Mouse (Mus musculus): ENCODE results near the gene Ptpn13. TPM values are rescaled to one million over a fixed set of nuclear protein-coding genes. Genes with fewer than 3 reads are reported as not detected.

The Ptpn13 gene
- polyA plus RNA-seq, 1 experiment from 2014 or later = 6.9 TPM

DNA sequence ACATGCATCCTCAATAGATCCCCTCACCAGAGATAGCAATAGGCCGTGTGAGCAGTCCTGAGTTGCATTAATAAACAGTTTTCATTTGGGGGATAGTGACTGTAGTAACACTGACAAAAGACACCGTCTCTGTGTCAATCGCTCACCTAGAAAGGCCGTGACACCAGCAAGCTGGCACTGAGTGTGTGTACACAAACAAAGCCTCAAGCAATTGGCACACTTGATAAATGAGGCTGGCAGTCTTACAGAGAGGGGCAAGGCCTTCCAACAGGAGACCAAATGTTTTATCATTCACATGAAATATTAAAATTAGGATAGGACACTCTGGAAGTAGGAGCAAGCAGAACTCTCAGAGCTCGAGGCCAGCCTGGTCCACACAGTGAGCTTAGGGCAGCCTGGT is 197.3 kb downstream of the Ptpn13 start:
- H3K27ac ChIP-seq (replicated peaks) = no peak overlapping the region
- no peak overlapping the region for H3K4me2 ChIP-seq
- H3K27me3 ChIP-seq (replicated peaks) = no peaks in the 10 kb centered on the region
- H3K9me3 ChIP-seq = no peaks in the 10 kb centered on the region
- WGBS = 76% methylated on average over 5 of the region's 5 CpGs
- H3K4me1 ChIP-seq = peaks cover 35% of the 10 kb centered on the region
- H3K9ac ChIP-seq = no peak overlapping the region
- no peaks in the 10 kb centered on the region for H3K36me3 ChIP-seq
- no peak overlapping the region for H3K4me3 ChIP-seq
- ATAC-seq (ENCODE audit: extremely low read depth, insufficient number of reproducible peaks, low FRiP score, low TSS enrichment) = no peak

DNA sequence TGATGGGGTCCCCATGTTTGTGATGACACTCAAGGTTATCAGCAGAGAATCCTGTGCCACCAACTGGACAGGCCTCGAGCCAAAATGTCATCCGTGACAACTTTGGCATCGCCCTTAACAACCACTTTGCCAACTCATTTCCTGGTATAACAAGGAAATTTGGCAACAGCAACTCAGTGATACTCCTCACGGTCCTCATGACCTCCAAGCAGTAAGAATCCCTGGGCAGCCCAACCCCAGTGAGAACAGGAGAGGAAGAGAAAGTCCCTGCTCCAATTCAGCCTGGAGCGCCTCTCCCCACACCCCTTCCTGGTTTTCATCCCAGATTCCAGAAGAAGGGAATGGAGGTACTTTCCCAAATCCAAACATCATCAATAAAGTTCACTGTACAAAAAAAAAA is 199.8 kb downstream of the Ptpn13 start:
- no peaks in the 10 kb centered on the region for H3K9me3 ChIP-seq
- H3K4me1 ChIP-seq = peaks cover 60% of the 10 kb centered on the region
- H3K27me3 ChIP-seq (replicated peaks) = no peaks in the 10 kb centered on the region
- no peak overlapping the region for H3K9ac ChIP-seq
- H3K4me3 ChIP-seq = no peak overlapping the region
- no peak overlapping the region for H3K27ac ChIP-seq (replicated peaks)
- no peak for ATAC-seq (ENCODE audit: extremely low read depth, insufficient number of reproducible peaks, low FRiP score, low TSS enrichment)
- no peak overlapping the region for H3K4me2 ChIP-seq
- 82% methylated on average over 5 of the region's 5 CpGs for WGBS
- H3K36me3 ChIP-seq = no peaks in the 10 kb centered on the region

DNA sequence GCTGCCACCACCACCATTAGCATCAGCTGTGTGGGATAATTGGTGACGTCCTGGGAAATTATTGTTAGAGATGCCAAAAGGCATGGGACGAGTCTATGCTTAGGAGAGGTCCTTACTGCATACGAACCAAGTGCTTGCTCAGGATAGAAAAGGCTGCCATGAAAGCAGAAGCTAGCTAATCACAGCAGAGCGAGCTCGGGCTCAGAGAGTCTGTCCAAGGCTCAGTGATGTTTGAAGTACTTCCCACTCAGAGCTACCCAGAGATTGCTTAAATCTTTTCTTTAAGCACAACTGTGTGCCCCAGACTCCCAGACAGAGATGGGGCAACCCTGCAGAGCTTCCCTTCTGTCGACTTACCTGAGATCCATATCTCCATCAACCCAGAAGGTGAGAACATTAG is 203.5 kb downstream of the Ptpn13 start:
- no peak for ATAC-seq (ENCODE audit: extremely low read depth, insufficient number of reproducible peaks, low FRiP score, low TSS enrichment)
- H3K27ac ChIP-seq (replicated peaks) = peak overlapping the region; percentile 79
- no peak overlapping the region for H3K4me3 ChIP-seq
- peaks cover 40% of the 10 kb centered on the region for H3K4me1 ChIP-seq
- no peak overlapping the region for H3K9ac ChIP-seq
- H3K27me3 ChIP-seq (replicated peaks) = no peaks in the 10 kb centered on the region
- H3K4me2 ChIP-seq = 0 out of 2 replicates have a peak overlapping the region, but pooled peaks have one; percentile 48
- 68% methylated on average over 6 of the region's 6 CpGs for WGBS
- no peaks in the 10 kb centered on the region for H3K36me3 ChIP-seq
- no peaks in the 10 kb centered on the region for H3K9me3 ChIP-seq

GRCm38 (mm10) chr5:103629111-103629764 is 204.2 kb downstream of the Ptpn13 start, which contains the start of gene Slc10a6:
TSS of gene Slc10a6 (minus strand) at chr5:103629403.
- no peak within 1 kb of the TSS for H3K4me3 ChIP-seq

DNA sequence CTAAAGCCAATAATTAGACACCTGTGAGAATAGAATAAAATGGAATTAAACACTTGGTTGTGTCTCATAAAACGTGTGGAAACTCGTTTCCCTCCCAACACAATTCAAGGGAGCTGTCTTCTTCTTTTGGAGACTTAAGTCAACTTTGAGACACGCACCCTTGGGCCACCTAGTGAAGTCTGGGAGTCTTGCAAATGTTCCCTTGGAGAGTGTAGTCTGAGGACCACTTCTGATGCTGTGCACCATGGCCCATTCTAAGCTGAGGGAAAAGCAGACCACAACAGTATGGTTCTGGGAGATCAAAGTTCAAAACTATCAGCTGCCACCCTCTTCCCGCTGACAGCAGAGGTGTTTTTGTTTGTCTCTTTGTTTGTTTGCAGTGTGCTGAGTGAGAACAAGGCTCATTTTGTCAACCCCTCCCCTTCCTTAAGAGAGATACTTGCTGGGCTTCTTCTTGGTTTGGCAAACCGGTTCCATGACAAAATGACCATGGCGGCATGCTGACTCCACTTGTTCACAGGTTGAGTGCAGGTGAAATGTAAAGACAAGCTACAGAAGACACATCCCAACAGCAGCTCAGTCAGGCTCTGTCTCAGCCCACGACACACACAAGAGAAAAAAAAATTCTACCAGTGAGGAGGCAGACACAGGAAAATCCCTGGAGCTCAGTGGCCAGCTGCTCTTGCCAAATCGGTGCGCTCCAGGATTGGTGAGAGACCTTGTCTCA is 205.0 kb downstream of the Ptpn13 start:
- peak overlapping the region; percentile 48 for H3K4me2 ChIP-seq
- no peaks in the 10 kb centered on the region for H3K36me3 ChIP-seq
- H3K27ac ChIP-seq (replicated peaks) = peak overlapping the region; percentile 79
- WGBS = 59% methylated on average over 9 of the region's 9 CpGs
- no peak overlapping the region; the same call in 1 of the 2 replicates for H3K9ac ChIP-seq
- H3K27me3 ChIP-seq (replicated peaks) = no peaks in the 10 kb centered on the region
- peaks cover 39% of the 10 kb centered on the region for H3K4me1 ChIP-seq
- H3K4me3 ChIP-seq = no peak overlapping the region
- H3K9me3 ChIP-seq = no peaks in the 10 kb centered on the region
- no peak for ATAC-seq (ENCODE audit: extremely low read depth, insufficient number of reproducible peaks, low FRiP score, low TSS enrichment)

More at GRCm38 (mm10) chr5:103629111-103629764, 204.2 kb downstream of the Ptpn13 start, which contains the start of gene Slc10a6:
- no peaks in the 10 kb centered on the region for H3K36me3 ChIP-seq
- no peaks in the 10 kb centered on the region for H3K27me3 ChIP-seq (replicated peaks)
- H3K4me2 ChIP-seq = peak within 1 kb of the TSS; percentile 48
- no peak within 1 kb of the TSS; the same call in 1 of the 2 replicates for H3K9ac ChIP-seq
- 31% methylated on average over 17 of the region's 17 CpGs for WGBS
- H3K4me1 ChIP-seq = peaks cover 39% of the 10 kb centered on the region
- no peaks in the 10 kb centered on the region for H3K9me3 ChIP-seq
- ATAC-seq (ENCODE audit: extremely low read depth, insufficient number of reproducible peaks, low FRiP score, low TSS enrichment) = peak; percentile 71; the same call in 1 of the 2 replicates
- peak within 1 kb of the TSS; percentile 79 for H3K27ac ChIP-seq (replicated peaks)

- Histone ChIP-seq H3K36me3 (no peaks in the 10 kb centered on the region), H3K9ac (no peak overlapping the region), H3K27ac (replicated peaks) (no peak overlapping the region), H3K4me3 (no peak overlapping the region), H3K4me2 (no peak overlapping the region), H3K27me3 (replicated peaks) (no peaks in the 10 kb centered on the region), H3K4me1 (no peaks in the 10 kb centered on the region), H3K9me3 (no peaks in the 10 kb centered on the region)
- WGBS = 75% methylated on average over 2 of the region's 2 CpGs
- no peak for ATAC-seq (ENCODE audit: extremely low read depth, insufficient number of reproducible peaks, low FRiP score, low TSS enrichment)
These were observed 212.2 kb downstream of the Ptpn13 start for GRCm38 (mm10) chr5:103637162-103637561.

GRCm38 (mm10) chr5:103644167-103644566 is 219.2 kb downstream of the Ptpn13 start:
- H3K9ac ChIP-seq = no peak overlapping the region
- ATAC-seq (ENCODE audit: extremely low read depth, insufficient number of reproducible peaks, low FRiP score, low TSS enrichment) = no peak
- no peaks in the 10 kb centered on the region for H3K9me3 ChIP-seq
- H3K4me3 ChIP-seq = no peak overlapping the region
- H3K36me3 ChIP-seq = no peaks in the 10 kb centered on the region
- WGBS = 92% methylated on average over 1 of the region's 1 CpGs
- H3K27me3 ChIP-seq (replicated peaks) = no peaks in the 10 kb centered on the region
- no peak overlapping the region for H3K4me2 ChIP-seq
- H3K27ac ChIP-seq (replicated peaks) = no peak overlapping the region
- H3K4me1 ChIP-seq = 0 out of 2 replicates have a peak, but pooled peaks cover 4% of the 10 kb centered on the region

DNA sequence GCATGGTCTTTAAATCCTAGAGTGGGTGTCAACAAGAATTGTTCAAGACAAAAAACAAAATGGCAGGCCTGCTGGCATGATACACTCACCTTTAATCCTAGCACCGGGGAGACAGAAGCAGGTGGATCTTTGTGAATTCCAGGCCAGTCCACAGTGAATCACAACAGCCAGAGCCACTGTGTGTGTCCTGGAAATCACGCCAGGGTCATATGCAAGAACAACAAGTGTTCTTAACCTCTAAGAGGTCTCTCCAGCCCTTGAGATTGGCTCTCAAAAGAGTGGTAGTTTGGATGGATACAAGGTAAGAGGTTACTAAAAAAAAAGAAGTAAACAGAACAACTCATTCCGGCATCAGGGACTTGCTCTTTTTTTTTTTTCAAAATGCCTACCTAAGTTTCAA is 222.3 kb downstream of the Ptpn13 start:
- 77% methylated on average over 3 of the region's 3 CpGs for WGBS
- ATAC-seq (ENCODE audit: extremely low read depth, insufficient number of reproducible peaks, low FRiP score, low TSS enrichment) = no peak

More for the DNA sequence above, 222.3 kb downstream of the Ptpn13 start:
- H3K4me1 ChIP-seq = 0 out of 2 replicates have a peak, but pooled peaks cover 4% of the 10 kb centered on the region
- H3K36me3 ChIP-seq = no peaks in the 10 kb centered on the region
- H3K4me2 ChIP-seq = no peak overlapping the region
- H3K9ac ChIP-seq = no peak overlapping the region
- no peaks in the 10 kb centered on the region for H3K9me3 ChIP-seq
- H3K4me3 ChIP-seq = no peak overlapping the region
- H3K27me3 ChIP-seq (replicated peaks) = no peaks in the 10 kb centered on the region
- H3K27ac ChIP-seq (replicated peaks) = no peak overlapping the region

Other genes with a start within 250 kb of the Ptpn13 start
- gene Mapk10, start 213.9 kb upstream of the Ptpn13 start, polyA plus RNA-seq (2015; fragmentation: Nextera tagmentation; extraction: Ambion mirVana) = 0.43 and 1.0 TPM in 2 replicates
- gene Slc10a6, start 204.2 kb downstream of the Ptpn13 start, polyA plus RNA-seq (2015; fragmentation: Nextera tagmentation; extraction: Ambion mirVana) = 0.49 and 0.57 TPM in 2 replicates
- gene 1700016H13Rik, start 230.8 kb downstream of the Ptpn13 start, polyA plus RNA-seq (2015; fragmentation: Nextera tagmentation; extraction: Ambion mirVana) = 0.20 TPM in 1 of 2 replicates, not detected in the other